Mouse (Mus musculus) E14TG2a.4 (cell line): ENCODE data around the gene Rtkn2.

Source experiments
- CTCF ChIP-seq: conservative IDR thresholded peaks from 2 replicates; pipeline ENCODE4 v1.5.1; 2014; ENCODE audit warnings: low read length
- NANOG ChIP-seq: IDR thresholded peaks from 2 replicates; pipeline ENCODE4 v1.6.1; 2014; ENCODE audit warnings: borderline replicate concordance, low read length, mixed read lengths

- TF ChIP-seq CTCF (no peak), NANOG (no peak)
Observed at GRCm38 (mm10) chr10:68020755-68021154, 41.4 kb downstream of the Rtkn2 start.
